Mouse (Mus musculus) embryonic facial prominence, embryonic 15.5 days (tissue): Measurements from ENCODE around the gene Spsb2. TPM values are rescaled to one million over a fixed set of nuclear protein-coding genes. Genes with fewer than 3 reads are reported as not detected.

Experiments
- ATAC-seq: fragments of 200-750 bp; cut with Nextera tagmentation; 2 replicates; pipeline ENCODE4 v1.8.0; 2017; ENCODE audit warnings: low read depth, moderate TSS enrichment; ENCODE audit not compliant: insufficient number of reproducible peaks, low FRiP score, low TSS enrichment
- H3K27ac ChIP-seq: fragments of 300-500 bp; sonication (generic); replicated peaks from 2 replicates; pipeline ENCODE4 v1.5.1; 2015; ENCODE audit warnings: mild to moderate bottlenecking, inconsistent platforms
- H3K27me3 ChIP-seq: fragments of 300-500 bp; sonication (generic); 2 replicates; pipeline ENCODE4 v1.6.1; 2015; ENCODE audit warnings: inconsistent platforms
- H3K36me3 ChIP-seq: fragments of 300-500 bp; sonication (generic); 2 replicates; pipeline ENCODE4 v1.6.1; 2015; ENCODE audit warnings: mild to moderate bottlenecking, inconsistent platforms
- H3K4me1 ChIP-seq: fragments of 300-500 bp; sonication (generic); 2 replicates; pipeline ENCODE4 v1.6.1; 2015; ENCODE audit warnings: inconsistent platforms
- H3K4me2 ChIP-seq: fragments of 300-500 bp; sonication (generic); replicated peaks from 2 replicates; pipeline ENCODE4 v1.6.1; 2015; ENCODE audit warnings: mild to moderate bottlenecking, inconsistent platforms
- H3K4me3 ChIP-seq: fragments of 300-500 bp; sonication (generic); replicated peaks from 2 replicates; pipeline ENCODE4 v1.5.1; 2015; ENCODE audit warnings: mild to moderate bottlenecking, inconsistent platforms
- H3K9ac ChIP-seq: fragments of 300-500 bp; sonication (generic); 2 replicates; pipeline ENCODE4 v1.6.1; 2015; ENCODE audit warnings: inconsistent platforms
- H3K9me3 ChIP-seq: fragments of 300-500 bp; sonication (generic); replicated peaks from 2 replicates; pipeline ENCODE4 v1.6.1; 2016; ENCODE audit warnings: inconsistent platforms
- WGBS: fragments of 180-500 bp; shearing (Covaris S2); methylation state at CpG from one replicate; pipeline ENCODE4 v1.1.7; 2015; 5-methylcytosine and 5-hydroxymethylcytosine counted together
- polyA plus RNA-seq: library from polyadenylated mRNA; unstranded; fragments of >200 nt; fragmentation: Nextera tagmentation; extraction: Ambion mirVana; gene quantifications from 2 replicates; pipeline ENCODE4 v1.2.1, GENCODE M21; 2015

Spsb2 gene
- polyA plus RNA-seq, 1 experiment from 2014 or later, result 16.4 TPM

GRCm38 (mm10) chr6:124779222-124779983 is 29.1 kb upstream of the Spsb2 start, which contains the start of gene Lrrc23:
Lrrc23 (minus strand) TSS chr6:124779727.
- Histone ChIP-seq H3K27ac (no peak within 1 kb of the TSS), H3K27me3 (no peaks in the 10 kb centered on the region), H3K4me2 (peak within 1 kb of the TSS; percentile 70), H3K4me1 (peaks cover 21% of the 10 kb centered on the region), H3K36me3 (no peaks in the 10 kb centered on the region), H3K4me3 (peak within 1 kb of the TSS; percentile 41), H3K9me3 (no peaks in the 10 kb centered on the region), H3K9ac (0 out of 2 replicates have a peak within 1 kb of the TSS, but pooled peaks have one; percentile 12)
- WGBS, result 2% methylated on average over 23 of the region's 23 CpGs
- ATAC-seq, result no peak

GRCm38 (mm10) chr6:124779984-124780416 is 28.5 kb upstream of the Spsb2 start:
- no peak for ATAC-seq
- WGBS, result 6% methylated on average over 10 of the region's 10 CpGs
- H3K4me3 ChIP-seq, result peak overlapping the region; percentile 41
- H3K4me2 ChIP-seq, result peak overlapping the region; percentile 70
- no peaks in the 10 kb centered on the region for H3K36me3 ChIP-seq
- H3K4me1 ChIP-seq, result peaks cover 21% of the 10 kb centered on the region
- no peaks in the 10 kb centered on the region for H3K27me3 ChIP-seq
- H3K27ac ChIP-seq, result no peak overlapping the region
- no peaks in the 10 kb centered on the region for H3K9me3 ChIP-seq
- H3K9ac ChIP-seq, result 0 out of 2 replicates have a peak overlapping the region, but pooled peaks have one; percentile 12

- WGBS, result 85% methylated on average over 7 of the region's 7 CpGs
- no peak overlapping the region for H3K9ac ChIP-seq
These were observed 27.5 kb upstream of the Spsb2 start for GRCm38 (mm10) chr6:124780917-124781316.

GRCm38 (mm10) chr6:124782436-124782835 is 26.0 kb upstream of the Spsb2 start:
- no peaks in the 10 kb centered on the region for H3K9me3 ChIP-seq
- no peak overlapping the region for H3K9ac ChIP-seq
- ATAC-seq, result no peak; the same call in 1 of the 2 replicates
- H3K27ac ChIP-seq, result 0 out of 2 replicates have a peak overlapping the region, but pooled peaks have one; percentile 44
- WGBS, result 12% methylated on average over 6 of the region's 6 CpGs
- H3K4me2 ChIP-seq, result peak overlapping the region; percentile 34
- no peaks in the 10 kb centered on the region for H3K36me3 ChIP-seq
- peak overlapping the region; percentile 22 for H3K4me3 ChIP-seq
- H3K27me3 ChIP-seq, result no peaks in the 10 kb centered on the region
- peaks cover 21% of the 10 kb centered on the region for H3K4me1 ChIP-seq

More at GRCm38 (mm10) chr6:124780917-124781316, 27.5 kb upstream of the Spsb2 start:
- H3K4me3 ChIP-seq, result no peak overlapping the region
- no peak overlapping the region for H3K27ac ChIP-seq
- H3K9me3 ChIP-seq, result no peaks in the 10 kb centered on the region
- H3K4me1 ChIP-seq, result peaks cover 21% of the 10 kb centered on the region
- no peak overlapping the region for H3K4me2 ChIP-seq
- no peaks in the 10 kb centered on the region for H3K27me3 ChIP-seq
- ATAC-seq, result no peak
- H3K36me3 ChIP-seq, result no peaks in the 10 kb centered on the region

GRCm38 (mm10) chr6:124786756-124787420 is 21.6 kb upstream of the Spsb2 start:
- Histone ChIP-seq H3K36me3 (no peaks in the 10 kb centered on the region), H3K9ac (no peak overlapping the region), H3K4me1 (peaks cover 5% of the 10 kb centered on the region; the same call in 1 of the 2 replicates), H3K27me3 (no peaks in the 10 kb centered on the region), H3K4me3 (no peak overlapping the region), H3K9me3 (no peaks in the 10 kb centered on the region), H3K4me2 (no peak overlapping the region), H3K27ac (no peak overlapping the region)
- no peak for ATAC-seq
- 57% methylated on average over 8 of the region's 8 CpGs for WGBS

GRCm38 (mm10) chr6:124787722-124788121 is 20.7 kb upstream of the Spsb2 start:
- H3K4me2 ChIP-seq, result no peak overlapping the region
- ATAC-seq, result no peak
- H3K27me3 ChIP-seq, result no peaks in the 10 kb centered on the region
- no peaks in the 10 kb centered on the region for H3K36me3 ChIP-seq
- no peak overlapping the region for H3K4me3 ChIP-seq
- no peak overlapping the region for H3K27ac ChIP-seq
- H3K9ac ChIP-seq, result no peak overlapping the region
- no peaks in the 10 kb centered on the region for H3K9me3 ChIP-seq
- whole genome bisulfite sequencing, result 81% methylated on average over 10 of the region's 10 CpGs
- H3K4me1 ChIP-seq, result peaks cover under 1% of the 10 kb centered on the region; the same call in 1 of the 2 replicates

- Histone ChIP-seq H3K4me2 (no peak overlapping the region), H3K4me1 (no peaks in the 10 kb centered on the region), H3K9ac (no peak overlapping the region), H3K36me3 (no peaks in the 10 kb centered on the region), H3K9me3 (no peaks in the 10 kb centered on the region), H3K4me3 (no peak overlapping the region), H3K27me3 (no peaks in the 10 kb centered on the region), H3K27ac (no peak overlapping the region)
- no peak for ATAC-seq
- 85% methylated on average over 4 of the region's 4 CpGs for WGBS
These were observed 18.9 kb upstream of the Spsb2 start for GRCm38 (mm10) chr6:124789519-124789918.

GRCm38 (mm10) chr6:124790121-124790520 is 18.3 kb upstream of the Spsb2 start:
- H3K4me1 ChIP-seq, result no peaks in the 10 kb centered on the region
- ATAC-seq, result no peak
- H3K27ac ChIP-seq, result peak overlapping the region; percentile 13; the same call in 1 of the 2 replicates
- H3K4me2 ChIP-seq, result no peak overlapping the region
- H3K27me3 ChIP-seq, result no peaks in the 10 kb centered on the region
- no peaks in the 10 kb centered on the region for H3K9me3 ChIP-seq
- H3K4me3 ChIP-seq, result no peak overlapping the region
- no peaks in the 10 kb centered on the region for H3K36me3 ChIP-seq
- H3K9ac ChIP-seq, result no peak overlapping the region
- WGBS, result 18% methylated on average over 4 of the region's 4 CpGs

GRCm38 (mm10) chr6:124791911-124792310 is 16.6 kb upstream of the Spsb2 start:
- no peak overlapping the region for H3K27ac ChIP-seq

GRCm38 (mm10) chr6:124795781-124796180 is 12.7 kb upstream of the Spsb2 start:
- H3K27me3 ChIP-seq, result no peaks in the 10 kb centered on the region
- no peaks in the 10 kb centered on the region for H3K36me3 ChIP-seq
- H3K4me1 ChIP-seq, result no peaks in the 10 kb centered on the region
- no peak overlapping the region for H3K4me2 ChIP-seq
- no peak for ATAC-seq
- H3K27ac ChIP-seq, result 0 out of 2 replicates have a peak overlapping the region, but pooled peaks have one; percentile 59
- WGBS, result 58% methylated on average over 4 of the region's 4 CpGs
- no peaks in the 10 kb centered on the region for H3K9me3 ChIP-seq
- no peak overlapping the region for H3K4me3 ChIP-seq
- H3K9ac ChIP-seq, result no peak overlapping the region

More at GRCm38 (mm10) chr6:124791911-124792310, 16.6 kb upstream of the Spsb2 start:
- Histone ChIP-seq H3K27me3 (no peaks in the 10 kb centered on the region), H3K4me2 (no peak overlapping the region), H3K9ac (no peak overlapping the region), H3K4me3 (no peak overlapping the region), H3K9me3 (no peaks in the 10 kb centered on the region), H3K36me3 (no peaks in the 10 kb centered on the region), H3K4me1 (no peaks in the 10 kb centered on the region)
- 87% methylated on average over 3 of the region's 3 CpGs for WGBS
- ATAC-seq, result no peak

- no peaks in the 10 kb centered on the region for H3K27me3 ChIP-seq
- H3K27ac ChIP-seq, result peak overlapping the region; percentile 59; the same call in 1 of the 2 replicates
- no peaks in the 10 kb centered on the region for H3K4me1 ChIP-seq
- H3K4me3 ChIP-seq, result no peak overlapping the region
- no peak for ATAC-seq
- H3K9ac ChIP-seq, result no peak overlapping the region
- H3K4me2 ChIP-seq, result no peak overlapping the region
- H3K36me3 ChIP-seq, result no peaks in the 10 kb centered on the region
- H3K9me3 ChIP-seq, result no peaks in the 10 kb centered on the region
- WGBS, result 43% methylated on average over 2 of the region's 2 CpGs
These were observed 12.3 kb upstream of the Spsb2 start for GRCm38 (mm10) chr6:124796200-124796599.
